Mouse (Mus musculus) embryonic facial prominence, embryonic 14.5 days (tissue): ENCODE measurements at regions not wholly inside any gene's neighbourhood (a gene's known extent, or its start where the extent isn't known, plus 50 kb on each side); places are given as distances from the start of the nearest gene placed in this dataset.
A peak's percentile ranks its signal among the peaks of the same experiment; 100 is the strongest.

ENCODE experiments used
- ATAC-seq: fragments of 200-750 bp; cut with Nextera tagmentation; 2 replicates; pipeline ENCODE4 v1.8.0; 2017; ENCODE audit warnings: low read depth, moderate number of reproducible peaks, moderate TSS enrichment
- DNase-seq: peaks from one replicate; pipeline ENCODE4 v3.0.0-alpha.2; 2015; ENCODE audit warnings: low spot score
- H3K27ac ChIP-seq: fragments of 300-500 bp; sonication (generic); replicated peaks from 2 replicates; pipeline ENCODE4 v1.5.1; 2014; ENCODE audit warnings: low read depth, mild to moderate bottlenecking, low read length, moderate library complexity
- H3K27me3 ChIP-seq: fragments of 300-500 bp; sonication (generic); replicated peaks from 2 replicates; pipeline ENCODE4 v1.6.1; 2014; ENCODE audit warnings: low read length; ENCODE audit not compliant: control insufficient read depth, insufficient read depth
- H3K36me3 ChIP-seq: fragments of 300-500 bp; sonication (generic); 2 replicates; pipeline ENCODE4 v1.6.1; 2014; ENCODE audit warnings: low read length, mixed read lengths; ENCODE audit not compliant: control insufficient read depth, insufficient read depth
- H3K4me1 ChIP-seq: fragments of 300-500 bp; sonication (generic); 2 replicates; pipeline ENCODE4 v1.6.1; 2014; ENCODE audit warnings: antibody characterized with exemption, low read length; ENCODE audit not compliant: control insufficient read depth, insufficient read depth
- H3K4me2 ChIP-seq: fragments of 300-500 bp; sonication (generic); 2 replicates; pipeline ENCODE4 v1.6.1; 2014; ENCODE audit warnings: low read depth, mild to moderate bottlenecking, low read length, moderate library complexity, mixed read lengths
- H3K4me3 ChIP-seq: fragments of 300-500 bp; sonication (generic); 2 replicates; pipeline ENCODE4 v1.5.1; 2014; ENCODE audit warnings: low read depth, mild to moderate bottlenecking, low read length
- H3K9ac ChIP-seq: fragments of 300-500 bp; sonication (generic); 2 replicates; pipeline ENCODE4 v1.6.1; 2014; ENCODE audit warnings: low read depth, mild to moderate bottlenecking, low read length, moderate library complexity, mixed read lengths
- H3K9me3 ChIP-seq: fragments of 300-500 bp; sonication (generic); 2 replicates; pipeline ENCODE4 v1.6.1; 2016; ENCODE audit warnings: low read length; ENCODE audit not compliant: control insufficient read depth
- WGBS: fragments of 180-500 bp; shearing (Covaris S2); extraction: QIAGEN DNeasy Blood & Tissue Kit; methylation state at CpG from one replicate; pipeline ENCODE4 v1.1.7; 2014; 5-methylcytosine and 5-hydroxymethylcytosine counted together

GRCm38 (mm10) chr19:51482168-51482907, 781.8 kb upstream of the Ins1 start:
- peak; percentile 75 for ATAC-seq
- Histone ChIP-seq H3K27me3 (peaks cover 7% of the 10 kb centered on the region; the same call in 1 of the 2 replicates), H3K36me3 (no peaks in the 10 kb centered on the region), H3K27ac (no peak overlapping the region), H3K4me1 (peaks cover 5% of the 10 kb centered on the region; the same call in 1 of the 2 replicates), H3K9me3 (no peaks in the 10 kb centered on the region), H3K9ac (no peak overlapping the region), H3K4me3 (no peak overlapping the region), H3K4me2 (no peak overlapping the region)
- WGBS: 17% methylated on average over 3 of the region's 3 CpGs
- DNase-seq: peak; percentile 86
